Mouse (Mus musculus) olfactory bulb, adult 2 months (tissue): Measurements from ENCODE around the gene Cfap73.

Source experiments
- CTCF ChIP-seq: fragments of 200-500 bp; IDR thresholded peaks from 2 replicates; pipeline ENCODE4 v1.5.1; 2012; ENCODE audit warnings: low read depth, mild to moderate bottlenecking, low read length, moderate library complexity; ENCODE audit not compliant: insufficient read depth
- POLR2A ChIP-seq: fragments of 200-500 bp; IDR thresholded peaks from 2 replicates; pipeline ENCODE4 v1.6.1; 2012; ENCODE audit warnings: mild to moderate bottlenecking, low read depth, low read length, moderate library complexity; ENCODE audit not compliant: insufficient read depth

DNA sequence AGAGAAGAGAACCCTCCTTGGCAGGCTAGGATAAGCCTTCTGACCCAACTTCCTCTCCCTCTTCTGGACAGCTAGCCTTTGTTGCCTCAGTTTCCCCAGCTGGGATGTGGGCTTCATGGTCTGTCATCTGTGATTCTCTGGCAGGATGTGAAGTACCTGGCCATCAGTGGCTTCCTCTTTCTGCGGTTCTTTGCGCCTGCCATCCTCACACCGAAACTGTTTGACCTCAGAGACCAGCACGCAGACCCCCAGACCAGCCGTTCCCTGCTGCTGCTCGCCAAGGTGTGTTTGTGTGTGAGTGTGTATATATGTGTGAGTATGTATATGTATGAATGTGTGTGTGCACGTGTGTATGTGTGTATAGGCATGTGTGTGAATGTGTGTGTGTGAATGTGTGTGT lies 36.1 kb upstream of the Cfap73 start:
- no peak for TF ChIP-seq CTCF
- no peak for TF ChIP-seq POLR2A
